Mouse (Mus musculus) lung, postnatal 14 days (tissue): ENCODE measurements around the gene Ffar4.

Source experiments
- DNase-seq: peaks from one replicate; pipeline ENCODE4 v3.0.0; 2021

Ffar4 gene

DNA sequence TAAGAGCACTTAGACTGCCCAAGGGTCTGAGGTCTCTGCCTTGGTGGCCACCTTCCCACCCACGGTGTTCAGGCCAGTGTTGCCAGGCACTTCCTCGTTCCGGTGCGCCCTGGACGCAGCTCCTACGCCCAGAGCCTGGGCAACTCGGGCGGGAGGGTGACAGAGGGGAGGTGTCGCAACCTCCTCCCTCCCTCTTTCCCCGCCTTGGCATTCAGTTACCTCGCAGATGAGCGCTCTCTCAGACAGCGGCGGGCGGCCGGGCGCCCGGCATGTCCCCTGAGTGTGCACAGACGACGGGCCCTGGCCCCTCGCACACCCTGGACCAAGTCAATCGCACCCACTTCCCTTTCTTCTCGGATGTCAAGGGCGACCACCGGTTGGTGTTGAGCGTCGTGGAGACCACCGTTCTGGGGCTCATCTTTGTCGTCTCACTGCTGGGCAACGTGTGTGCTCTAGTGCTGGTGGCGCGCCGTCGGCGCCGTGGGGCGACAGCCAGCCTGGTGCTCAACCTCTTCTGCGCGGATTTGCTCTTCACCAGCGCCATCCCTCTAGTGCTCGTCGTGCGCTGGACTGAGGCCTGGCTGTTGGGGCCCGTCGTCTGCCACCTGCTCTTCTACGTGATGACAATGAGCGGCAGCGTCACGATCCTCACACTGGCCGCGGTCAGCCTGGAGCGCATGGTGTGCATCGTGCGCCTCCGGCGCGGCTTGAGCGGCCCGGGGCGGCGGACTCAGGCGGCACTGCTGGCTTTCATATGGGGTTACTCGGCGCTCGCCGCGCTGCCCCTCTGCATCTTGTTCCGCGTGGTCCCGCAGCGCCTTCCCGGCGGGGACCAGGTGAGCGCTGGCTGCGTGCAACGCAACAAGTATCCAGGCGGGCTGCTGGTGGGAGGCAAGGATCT is at the start of gene Ffar4:
TSS of gene Ffar4 (plus strand) at position 214 of the 901 bp plus-strand sequence.
- DNase-seq, result peak; percentile 51

DNA sequence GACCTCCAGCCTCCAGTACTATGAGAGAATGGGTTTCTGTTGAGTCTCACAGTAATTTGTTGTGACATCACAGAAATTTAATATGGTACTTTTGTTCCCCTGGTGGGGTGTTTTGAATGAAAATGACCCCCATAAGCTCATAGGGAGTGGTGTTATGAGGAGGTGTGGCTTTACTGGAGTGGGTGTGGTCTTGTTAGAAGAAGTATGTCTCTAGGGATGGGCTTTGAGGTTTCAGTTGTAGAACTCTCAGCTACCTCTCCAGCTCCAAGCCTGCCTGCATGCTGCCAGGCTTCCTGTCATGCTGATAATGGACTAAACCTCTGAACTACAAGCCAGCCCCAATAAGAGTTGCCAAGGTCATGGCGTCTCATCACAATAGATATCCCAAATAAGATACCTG is 47.2 kb upstream of the Ffar4 start:
- DNase-seq, result no peak

DNA sequence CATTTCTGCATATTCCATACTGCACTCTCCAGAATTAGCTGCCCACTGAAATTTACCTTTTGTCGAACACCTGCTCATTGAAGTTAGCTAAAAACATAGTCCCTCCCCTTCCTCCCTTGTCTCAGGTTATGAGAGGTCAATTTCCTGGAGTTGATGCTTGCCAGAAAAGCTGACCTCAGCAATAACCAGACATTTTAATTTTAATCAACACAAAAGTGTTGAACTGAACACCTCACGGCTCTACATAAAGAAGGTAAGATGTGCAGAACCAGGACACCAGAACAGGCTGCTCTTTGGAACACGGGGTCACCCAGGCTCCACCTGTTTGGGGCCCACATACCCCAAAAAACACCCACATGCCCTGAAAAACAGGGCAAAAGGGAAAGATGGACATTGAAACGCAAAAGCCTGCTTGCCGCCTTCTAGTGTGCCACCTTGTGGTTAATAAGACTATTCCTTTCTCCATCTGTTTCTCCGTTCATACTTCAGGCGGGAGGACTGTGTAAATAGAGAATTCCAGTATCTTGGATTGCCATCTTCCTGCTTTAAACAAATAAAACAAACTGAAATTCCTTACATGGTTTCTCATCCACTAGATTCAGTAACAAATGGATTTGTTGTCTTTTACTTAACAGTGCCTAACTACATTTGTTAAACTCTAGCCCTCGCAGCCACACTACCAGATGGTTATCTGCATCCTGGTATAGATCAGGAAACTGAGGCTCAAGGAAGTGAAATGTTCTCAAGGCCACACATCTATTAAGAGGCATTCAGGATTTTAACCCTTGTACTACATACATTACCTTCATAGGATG is 43.4 kb upstream of the Ffar4 start:
- no peak for DNase-seq

DNA sequence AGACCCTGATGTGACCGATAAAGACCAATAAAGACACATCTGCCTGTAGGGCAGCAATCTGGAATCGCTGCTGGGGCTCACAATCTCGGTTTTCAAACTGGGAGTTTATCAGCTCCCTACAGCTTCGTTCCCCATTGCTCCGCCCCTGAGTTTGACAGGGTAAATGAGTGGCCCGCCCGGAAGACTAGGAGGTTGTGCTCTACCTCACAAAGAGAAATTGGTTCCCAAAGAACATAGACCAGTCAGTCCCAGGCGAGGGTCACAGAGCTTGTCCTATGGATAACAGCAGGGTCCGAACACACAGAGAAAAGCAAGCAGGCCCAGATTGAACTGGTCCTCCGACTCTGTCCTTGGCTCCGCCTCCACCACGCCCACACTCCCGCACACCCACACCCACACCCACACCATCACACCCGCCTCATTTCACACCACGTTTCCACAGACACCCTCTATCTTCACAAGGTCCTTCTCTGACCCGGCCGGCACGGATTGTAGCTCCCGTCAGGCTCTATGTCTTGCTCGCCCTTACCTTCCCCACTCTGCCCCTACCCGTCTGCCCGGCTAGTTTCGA is 42.6 kb upstream of the Ffar4 start:
- peak; percentile 80 for DNase-seq

DNA sequence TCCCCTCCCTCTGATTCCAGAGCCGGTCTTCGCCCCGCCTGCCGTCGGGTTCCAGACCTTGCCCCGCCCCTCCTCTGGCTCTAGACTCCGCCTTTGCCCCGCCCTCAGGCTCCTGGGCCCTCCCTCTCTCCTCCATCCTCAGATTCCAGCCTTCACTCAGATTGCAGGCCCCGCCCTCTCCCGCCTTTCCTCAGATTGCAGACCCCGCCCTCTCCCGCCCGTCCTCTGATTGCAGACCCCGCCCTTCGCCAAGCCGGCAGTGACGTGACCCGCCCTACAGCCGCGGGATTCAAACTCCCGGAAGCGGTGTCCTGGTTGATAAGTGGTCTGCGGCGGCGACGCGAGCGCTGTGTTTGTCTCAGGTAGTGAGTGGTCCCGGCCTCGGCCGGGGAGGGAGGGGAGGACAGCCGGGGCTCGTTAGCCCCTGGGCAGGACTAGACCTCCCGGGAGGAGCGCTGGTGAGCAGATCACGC is 42.1 kb upstream of the Ffar4 start, which contains the start of gene Cep55:
TSS of gene Cep55 (plus strand) at position 292 of the 473 bp plus-strand sequence.
- DNase-seq, result peak; percentile 97

DNA sequence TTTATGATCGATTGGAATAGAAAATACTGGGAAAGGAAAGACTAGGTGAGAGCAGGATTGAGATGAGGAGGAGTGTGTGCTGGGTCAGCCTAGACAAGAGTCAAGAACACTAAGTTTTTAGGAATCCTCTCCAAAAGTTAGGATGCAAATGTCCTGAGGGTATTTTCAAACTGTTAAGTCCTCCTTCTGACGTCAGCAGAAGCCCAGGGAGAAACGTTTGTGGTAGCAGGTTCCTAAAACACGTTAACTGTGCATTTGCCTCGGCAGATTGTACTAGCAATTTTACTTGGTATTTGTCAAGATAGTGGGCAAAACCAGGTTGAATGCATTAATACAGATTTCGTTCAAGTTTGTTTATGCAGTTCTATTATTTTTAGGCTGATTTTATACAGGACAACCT is 41.1 kb upstream of the Ffar4 start:
- no peak for DNase-seq

DNA sequence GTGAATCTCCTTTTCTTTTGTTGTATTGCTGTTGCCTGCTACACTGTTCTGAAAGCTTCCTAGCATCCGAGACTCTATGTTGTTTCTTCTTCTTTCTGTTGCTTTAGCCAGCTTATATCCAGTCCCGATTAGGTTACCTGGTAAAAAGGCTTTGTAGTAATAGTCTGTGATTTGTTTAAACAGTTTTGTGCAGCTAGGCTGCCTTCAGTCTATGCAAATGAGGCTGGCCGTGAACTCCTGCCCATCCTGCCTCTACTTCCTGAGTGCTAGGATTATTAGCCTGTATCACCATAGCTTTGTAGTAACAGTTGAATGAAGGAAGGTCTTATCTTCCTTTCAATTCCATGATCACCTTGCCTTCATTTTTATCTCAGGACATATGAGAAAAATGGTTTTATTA is 40.6 kb upstream of the Ffar4 start:
- no peak for DNase-seq

DNA sequence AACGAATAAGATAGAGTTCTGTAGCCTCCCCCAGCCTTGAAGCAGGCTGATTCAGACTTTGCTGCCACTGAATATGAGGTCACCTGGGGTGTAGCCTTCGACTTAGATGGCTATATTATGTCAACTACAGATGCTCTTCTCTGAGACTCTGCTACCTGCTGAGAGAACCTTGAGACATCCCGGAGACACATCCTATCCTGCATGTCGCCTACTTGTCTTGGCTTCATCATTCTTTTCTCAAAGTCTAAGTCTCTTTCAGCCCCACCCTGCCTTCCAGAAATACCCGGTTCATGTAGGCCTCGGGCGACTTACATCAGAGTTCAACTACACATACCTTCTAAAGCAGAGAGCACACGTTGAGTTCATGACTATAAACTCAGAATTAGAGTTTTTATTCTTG is 39.9 kb upstream of the Ffar4 start:
- no peak for DNase-seq

DNA sequence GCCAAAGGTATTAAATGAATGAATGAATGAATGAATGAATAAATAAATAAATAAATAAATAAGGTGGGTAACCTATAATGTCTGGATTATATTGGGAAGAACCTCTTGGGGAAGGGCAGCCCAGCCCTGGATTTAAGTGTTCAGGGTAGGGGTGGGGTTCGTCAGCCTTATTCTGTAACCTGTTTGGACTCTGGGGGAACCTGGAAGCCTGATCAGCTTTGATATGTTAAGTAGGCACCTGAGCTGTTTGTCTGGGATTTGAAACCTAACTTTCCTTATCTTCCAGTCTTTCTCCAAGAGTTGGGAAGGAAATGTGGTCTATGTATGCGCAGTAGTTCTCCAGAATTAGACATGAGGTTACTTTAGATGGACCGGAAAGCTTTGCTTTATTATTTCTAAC is 33.7 kb upstream of the Ffar4 start:
- DNase-seq, result no peak

DNA sequence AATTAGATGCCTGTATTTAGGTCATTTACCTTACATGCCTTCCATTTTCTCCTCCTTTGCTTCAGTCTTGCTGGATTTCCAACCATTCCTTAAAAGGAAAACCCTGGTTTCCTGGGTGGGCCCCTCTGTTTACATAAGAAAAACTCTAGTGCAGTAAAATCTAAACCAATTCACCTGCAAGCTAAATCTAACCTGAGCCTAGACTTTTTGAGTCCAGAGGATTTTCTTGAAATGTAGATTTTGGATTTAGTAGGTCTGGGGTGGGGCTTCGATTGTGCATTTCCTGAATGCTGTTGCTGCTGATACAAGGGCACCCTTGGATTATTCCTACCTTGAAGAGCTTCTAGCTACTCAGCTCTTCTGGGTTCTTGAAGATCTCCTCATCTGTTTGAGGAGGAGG is 32.8 kb upstream of the Ffar4 start:
- no peak for DNase-seq

DNA sequence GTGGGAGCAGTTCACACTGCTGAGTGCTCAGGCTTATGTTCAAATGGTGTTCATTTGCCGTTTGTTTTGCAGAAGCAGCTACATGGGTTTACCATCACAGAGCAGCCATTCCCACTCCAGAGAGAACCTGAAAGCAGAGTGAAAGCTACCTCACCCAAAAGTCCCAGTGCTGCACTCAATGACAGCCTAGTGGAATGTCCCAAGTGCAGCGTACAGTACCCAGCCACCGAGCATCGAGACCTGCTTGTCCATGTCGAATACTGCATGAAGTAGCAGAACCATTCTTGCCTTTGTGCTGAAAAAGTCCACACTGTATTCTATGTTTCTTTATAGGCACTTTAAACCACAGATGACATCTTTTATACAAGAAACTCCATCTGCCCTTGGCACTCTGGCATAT is 23.6 kb upstream of the Ffar4 start:
- no peak for DNase-seq

DNA sequence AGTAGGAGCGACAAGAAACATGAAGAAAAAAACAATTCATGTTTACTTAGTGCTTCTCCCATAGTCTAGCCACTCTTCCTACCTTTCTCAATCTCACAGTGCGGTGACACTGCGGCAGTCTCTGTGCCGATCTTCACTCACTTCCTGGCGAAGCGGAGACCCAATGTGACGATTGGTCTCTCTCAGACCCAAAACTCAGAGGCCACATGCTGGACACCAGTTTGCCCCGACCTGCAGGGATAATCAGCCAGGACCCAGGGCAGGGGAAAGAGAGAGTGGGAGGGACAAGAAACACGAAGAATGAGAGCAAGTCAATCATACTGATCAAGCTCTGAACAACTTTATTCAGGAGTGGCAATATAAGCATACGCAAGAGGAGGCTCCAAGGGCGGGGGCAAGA is 21.8 kb upstream of the Ffar4 start:
- DNase-seq, result no peak

DNA sequence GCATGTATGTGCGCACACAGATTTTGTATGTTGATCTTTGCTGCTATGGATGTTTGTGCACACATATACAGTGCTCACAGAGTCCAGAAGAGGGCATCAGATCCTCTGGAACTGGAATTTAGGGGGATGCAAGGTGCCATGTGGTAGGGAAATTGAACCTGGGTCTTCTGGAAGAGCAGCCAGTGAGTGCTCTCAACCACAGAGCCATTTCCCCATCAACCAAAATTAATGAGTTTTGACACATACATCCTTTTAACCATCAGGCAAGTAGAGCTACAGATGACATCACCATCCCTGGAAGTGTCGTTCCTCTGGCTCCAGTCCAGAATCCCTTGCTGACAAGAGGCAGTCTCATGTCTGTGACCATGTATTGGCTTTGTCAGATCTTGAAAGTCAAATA is 20.6 kb upstream of the Ffar4 start:
- no peak for DNase-seq

DNA sequence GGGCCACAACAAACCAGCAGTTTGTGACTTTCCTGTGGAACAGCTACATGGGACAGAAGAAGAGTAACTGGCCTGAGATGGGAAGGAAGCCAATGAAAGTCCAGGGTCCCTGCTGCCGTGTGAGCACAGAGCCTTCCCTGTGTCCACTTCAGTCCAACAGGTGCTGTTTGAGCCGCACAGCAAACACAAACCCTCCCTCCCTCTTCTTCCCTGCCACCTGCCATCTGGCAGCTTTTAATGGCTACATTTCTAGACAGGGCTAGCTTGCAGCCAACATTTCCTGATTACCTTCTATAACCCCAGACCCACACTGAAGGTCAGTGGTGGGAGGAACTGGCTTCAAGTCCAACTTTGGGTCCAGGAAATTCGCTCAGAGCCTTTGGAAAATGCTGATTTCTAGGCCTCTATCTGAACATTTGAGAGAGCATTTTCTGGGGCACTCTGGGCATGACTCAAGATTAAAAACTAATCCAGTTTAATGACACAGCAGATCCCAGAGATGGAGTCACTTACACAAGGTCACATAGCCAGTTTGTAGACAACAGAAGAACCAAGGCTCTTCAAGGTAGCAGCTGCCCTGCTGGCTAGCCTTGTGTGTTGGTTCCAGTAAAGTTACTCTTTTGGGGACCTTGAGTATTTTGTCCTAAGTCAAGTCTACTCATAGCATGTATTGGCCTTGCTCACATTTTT is 18.9 kb upstream of the Ffar4 start:
- DNase-seq, result no peak

DNA sequence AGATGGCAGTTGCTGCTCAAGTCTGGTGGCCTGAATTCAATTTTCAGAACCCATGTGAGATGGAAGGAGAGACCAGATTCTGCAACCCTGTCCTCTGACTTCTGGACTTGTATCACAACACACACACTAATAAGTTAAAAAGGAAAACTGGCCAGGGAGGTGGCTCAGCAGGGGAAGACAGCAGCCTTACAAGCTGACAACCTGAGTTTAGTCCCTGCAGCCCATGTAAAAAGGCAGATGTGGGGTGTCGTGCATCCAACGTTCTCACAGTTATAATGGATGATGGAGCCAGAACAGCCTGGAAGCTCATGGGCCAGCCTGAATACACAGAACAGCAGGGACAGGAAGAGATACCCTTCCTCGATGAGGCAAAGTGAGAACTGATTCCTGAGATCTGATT is 15.5 kb upstream of the Ffar4 start:
- no peak for DNase-seq

DNA sequence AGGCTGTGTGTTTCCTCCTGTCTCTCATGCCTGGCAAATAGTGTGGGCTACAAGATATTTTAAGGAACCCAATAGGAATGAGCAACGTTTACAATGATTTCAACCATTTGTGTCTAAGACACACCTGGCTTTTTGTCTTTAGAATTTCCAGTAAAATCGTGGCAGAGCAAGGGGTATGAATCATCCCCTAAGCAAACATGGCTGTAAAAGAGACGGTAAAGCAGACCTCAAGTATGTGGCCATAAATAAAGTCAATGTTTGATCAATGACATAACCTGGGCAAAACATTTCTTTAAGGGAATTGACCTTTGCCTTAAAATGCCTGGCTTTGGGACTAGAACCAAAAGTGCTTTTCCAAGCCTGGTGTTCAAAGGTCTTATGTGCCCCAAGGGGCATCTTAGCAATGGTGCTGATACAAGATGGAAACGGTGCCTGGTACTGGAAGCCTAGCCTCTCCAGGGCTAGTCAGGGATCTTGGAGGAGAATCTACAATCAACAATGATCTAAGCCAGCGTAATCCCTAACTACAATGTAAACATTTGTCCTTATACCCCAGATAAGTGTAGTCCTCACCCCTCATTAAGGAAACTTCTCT is 13.8 kb upstream of the Ffar4 start:
- DNase-seq, result no peak

DNA sequence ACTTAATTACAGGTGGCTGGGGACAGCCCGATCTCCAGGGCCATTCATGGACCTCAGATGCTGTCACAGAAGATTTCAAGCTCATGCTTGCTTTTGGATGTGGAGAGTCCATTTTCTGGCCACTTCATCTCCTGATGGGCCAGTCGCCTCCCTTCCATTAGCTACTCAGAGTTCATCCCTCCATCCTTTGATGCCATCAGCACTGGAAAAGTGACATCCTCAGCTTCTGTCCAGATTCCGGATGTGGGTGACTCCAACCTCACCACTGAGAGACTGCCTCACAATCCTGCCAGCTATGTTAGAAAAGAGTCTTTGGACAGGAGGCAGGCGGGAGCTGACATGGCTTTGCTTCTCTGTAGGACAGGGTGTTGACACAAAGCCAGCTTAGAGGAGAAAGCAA is 11.0 kb upstream of the Ffar4 start:
- no peak for DNase-seq

DNA sequence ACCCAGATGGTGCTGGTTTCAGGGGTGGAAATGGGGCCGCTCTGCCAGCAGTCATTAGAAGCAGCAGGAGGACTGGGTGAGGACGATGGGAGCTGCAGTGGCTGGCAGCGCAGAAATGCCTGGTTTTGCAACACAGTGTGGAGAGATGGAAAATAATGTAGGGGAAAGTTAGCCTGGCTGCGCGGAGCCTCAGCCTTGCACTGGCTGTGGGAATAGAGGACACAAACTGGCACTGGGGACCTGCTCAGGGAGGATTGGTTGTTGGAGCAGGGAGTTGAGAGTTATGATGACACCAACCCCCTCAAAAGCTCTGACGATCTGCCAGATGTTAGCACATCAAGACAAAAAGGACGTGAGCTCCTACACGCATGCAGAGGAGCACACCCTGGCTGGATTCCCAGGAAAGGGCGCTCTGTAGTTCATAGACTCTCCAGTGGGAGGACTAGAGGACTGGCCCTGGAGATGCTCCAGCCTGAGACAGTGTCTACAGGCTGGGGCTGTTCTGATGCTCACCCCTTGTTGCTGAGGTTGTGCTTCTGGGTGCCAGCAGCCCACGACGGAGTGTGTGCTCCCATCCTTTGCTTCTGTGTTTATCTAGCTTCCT is 9.8 kb upstream of the Ffar4 start:
- peak; percentile 36 for DNase-seq

DNA sequence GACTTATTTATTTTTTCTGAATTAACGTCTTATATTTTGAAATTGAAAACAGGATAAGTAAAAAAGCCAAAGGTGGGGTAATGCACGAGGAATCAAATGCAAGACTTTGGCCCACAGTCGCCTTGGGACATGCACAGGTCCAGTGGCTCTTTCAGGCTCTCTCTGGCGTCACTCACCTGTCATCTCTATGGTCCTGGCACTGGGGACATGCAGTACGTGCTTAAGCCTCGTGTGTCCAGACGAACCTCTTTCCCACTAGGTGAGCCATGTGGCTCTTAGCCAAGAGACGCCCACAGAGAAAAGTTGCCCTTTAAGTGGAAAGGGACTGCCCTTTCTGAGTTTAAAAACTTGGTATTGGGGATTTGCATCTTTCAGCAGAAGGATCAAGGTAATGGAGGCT is 7.5 kb upstream of the Ffar4 start:
- no peak for DNase-seq

DNA sequence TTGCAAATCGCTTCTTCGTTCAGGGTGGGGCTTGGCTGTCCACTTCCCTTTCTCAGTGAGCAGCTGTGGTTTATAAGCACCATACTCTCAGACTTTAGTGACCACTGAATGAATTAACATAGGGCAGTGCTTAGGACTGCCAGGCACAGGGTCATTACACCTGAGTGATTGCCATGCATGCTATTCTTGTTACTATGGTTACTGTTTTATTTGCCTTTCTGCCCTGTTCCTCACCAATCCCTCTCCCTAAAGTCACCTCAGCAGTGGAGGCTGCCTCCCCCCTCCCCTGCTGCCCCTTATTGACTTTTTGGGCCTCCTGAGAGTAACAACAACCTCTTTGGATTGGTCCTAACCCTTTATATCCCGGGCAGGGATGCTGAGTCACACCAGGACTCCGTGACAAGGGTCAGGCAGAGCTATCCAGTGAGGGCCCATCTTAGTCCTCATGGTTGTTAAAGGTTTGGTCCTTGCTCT is 5.3 kb upstream of the Ffar4 start:
- no peak for DNase-seq

DNA sequence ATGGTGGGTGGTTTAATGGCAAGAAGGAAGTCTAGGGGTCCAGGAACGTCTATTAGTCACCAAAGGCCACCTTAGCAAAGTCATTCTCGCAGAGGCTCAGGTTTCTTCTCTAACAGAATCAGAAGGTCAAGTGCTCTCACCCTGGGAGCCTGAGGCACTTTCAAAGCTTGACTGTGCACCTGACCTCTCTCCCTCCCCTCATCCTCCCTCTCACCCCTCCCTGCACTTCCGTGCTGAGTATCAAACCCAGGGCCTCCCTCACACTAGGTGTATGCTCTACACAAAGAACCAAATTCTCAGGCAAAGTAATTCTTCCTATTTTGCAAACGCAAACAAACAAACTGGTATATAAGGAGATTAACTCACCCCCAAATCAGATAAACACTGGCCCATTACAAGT is 640 bp upstream of the Ffar4 start:
- DNase-seq, result no peak

DNA sequence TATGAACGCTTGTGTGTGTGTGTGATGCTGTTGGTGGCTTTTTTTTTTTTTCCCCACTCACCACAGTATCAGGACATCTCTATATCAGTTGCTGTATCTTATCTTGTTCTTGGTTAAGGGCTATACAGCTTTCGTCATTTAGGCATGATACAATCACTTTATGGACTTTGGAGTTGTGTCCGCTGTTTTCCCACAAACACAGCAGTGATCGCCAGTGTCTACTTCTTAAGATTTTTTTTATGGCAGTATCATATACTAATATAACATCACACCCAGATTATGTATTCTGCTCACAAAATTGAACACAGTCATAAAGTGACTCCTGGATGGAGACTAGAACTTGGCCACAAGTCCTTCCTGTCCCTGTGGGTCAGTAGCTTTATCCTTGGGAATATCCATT is 11.0 kb downstream of the Ffar4 start:
- no peak for DNase-seq
